Mouse (Mus musculus) hematopoietic multipotent progenitor cell, adult 10-12 weeks (in vitro differentiated cells): ENCODE results near the gene Plcb1. TPM values are rescaled to one million over a fixed set of nuclear protein-coding genes. Genes with fewer than 3 reads are reported as not detected.

Source experiments
- polyA plus RNA-seq: library from polyadenylated mRNA; stranded (reverse); fragments of >175 nt; gene quantifications from 2 replicates; pipeline ENCODE4 v1.2.3, GENCODE M21; 2012; ENCODE audit warnings: low replicate concordance

Gene Plcb1
- polyA plus RNA-seq: 0.16 and 0.97 TPM in 2 replicates

DNA sequence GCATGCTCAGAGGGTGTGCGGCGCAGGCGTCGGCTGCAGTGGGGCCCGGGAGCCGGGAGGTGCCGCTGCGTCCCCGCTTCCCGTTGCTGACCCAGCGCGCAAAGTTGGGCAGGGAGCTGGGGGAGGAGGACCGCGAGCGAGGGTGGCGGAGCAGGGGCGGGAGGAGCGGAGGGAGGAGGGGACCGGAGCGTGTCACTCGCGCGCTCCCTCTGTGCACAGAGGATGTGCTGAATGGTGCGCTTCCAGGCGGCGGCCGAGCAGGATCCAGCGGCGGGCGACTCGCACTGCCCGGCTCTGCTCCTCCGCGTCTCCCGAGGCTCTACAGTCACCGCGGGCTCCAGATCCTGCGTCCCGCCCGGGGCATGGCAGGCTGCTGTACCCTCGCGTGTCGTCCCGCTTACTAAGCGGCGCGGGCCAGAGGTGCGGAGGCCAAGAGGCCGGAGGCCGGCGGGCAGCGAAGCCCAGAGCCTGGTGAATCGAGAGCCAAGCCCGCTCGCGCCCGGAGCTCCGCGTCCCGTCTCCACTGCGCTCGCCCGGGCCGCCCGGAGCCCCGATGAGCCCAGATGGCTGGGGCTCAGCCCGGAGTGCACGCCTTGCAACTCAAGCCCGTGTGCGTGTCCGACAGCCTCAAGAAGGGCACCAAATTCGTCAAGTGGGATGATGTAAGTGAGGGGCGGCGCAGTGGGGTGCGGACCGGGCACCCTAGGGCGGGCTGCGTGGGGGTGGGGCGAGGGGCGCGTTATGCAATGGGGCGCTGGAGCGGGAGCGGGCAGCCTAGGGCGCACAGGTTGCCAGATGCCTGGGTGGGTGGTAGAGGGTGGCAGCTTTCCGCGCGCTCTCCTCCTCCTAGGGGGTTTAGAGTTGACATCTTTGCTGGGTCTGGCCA, at the start of gene Plcb1:
Plcb1 (plus strand) TSS at position 98 of the 886 bp plus-strand sequence.

Other genes with a start within 250 kb of the Plcb1 start
- not detected in 2 replicates for gene Hao1, start 231.7 kb upstream of the Plcb1 start, polyA plus RNA-seq
- 7.4 and 15.8 TPM in 2 replicates for gene Tmx4, start 141.9 kb upstream of the Plcb1 start, polyA plus RNA-seq